Mouse (Mus musculus): Measurements from ENCODE around the gene Bcam.

Bcam gene

DNA sequence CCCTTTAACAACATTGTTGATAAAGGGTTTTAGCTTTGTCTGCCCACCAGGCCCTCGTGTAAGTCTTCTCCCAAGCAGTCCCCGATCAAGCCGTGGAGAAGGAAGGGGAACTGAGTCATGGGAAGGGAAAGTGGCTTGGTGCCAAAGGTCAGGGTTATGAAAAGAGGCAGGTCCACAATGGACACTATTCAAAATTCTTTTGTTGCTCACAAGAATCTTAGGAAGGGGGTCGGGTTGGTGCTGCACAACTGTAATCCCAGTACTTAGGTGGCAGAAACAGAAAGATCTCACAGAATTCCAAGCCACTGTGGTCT, 19.8 kb downstream of the Bcam start:
- no peak for DNase-seq

DNA sequence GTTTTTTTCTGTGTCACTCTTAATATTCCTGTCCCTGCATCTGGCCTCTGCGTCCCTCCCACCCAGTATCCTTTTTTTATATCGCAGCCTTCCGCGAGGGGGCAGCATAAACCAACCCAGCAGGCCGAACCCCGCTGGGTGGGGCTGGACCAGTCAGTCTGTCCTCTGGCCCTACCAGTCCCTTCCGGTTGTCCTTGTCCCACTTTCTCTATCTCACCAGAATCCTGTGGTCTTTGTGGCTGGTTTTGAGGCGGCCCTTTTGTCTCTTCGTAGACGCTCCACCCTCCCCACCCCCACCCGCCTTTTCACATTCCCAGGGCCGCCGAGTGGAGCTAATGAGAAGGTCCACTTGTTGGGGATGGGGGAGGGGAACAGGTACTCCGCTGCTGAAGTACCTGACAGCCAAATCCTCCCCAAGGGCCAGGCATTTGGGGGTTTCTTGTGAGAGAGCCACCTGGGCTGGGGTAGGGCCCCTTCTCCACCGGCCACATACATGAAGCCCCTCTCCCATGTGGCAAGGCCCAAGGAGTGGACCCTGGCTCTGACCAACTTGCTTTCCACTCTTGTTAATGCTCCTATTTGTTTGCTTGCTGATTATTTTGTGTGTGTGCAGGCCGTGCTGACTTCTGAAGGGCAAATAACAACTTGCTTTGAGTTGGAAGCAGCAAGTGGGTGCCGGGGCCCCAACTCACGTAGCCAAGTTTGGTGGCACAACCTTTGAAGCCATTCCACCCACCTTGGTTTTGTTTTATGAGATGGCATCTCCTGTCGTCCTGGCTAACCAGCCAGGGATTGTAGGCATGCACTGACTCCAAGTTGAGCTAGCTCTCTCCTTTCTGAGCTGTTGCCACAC, 20.4 kb downstream of the Bcam start, which contains the start of gene Nectin2:
TSS of gene Nectin2 (minus strand) at position 267 of the 853 bp plus-strand sequence.
- peak; percentile 44 for DNase-seq

DNA sequence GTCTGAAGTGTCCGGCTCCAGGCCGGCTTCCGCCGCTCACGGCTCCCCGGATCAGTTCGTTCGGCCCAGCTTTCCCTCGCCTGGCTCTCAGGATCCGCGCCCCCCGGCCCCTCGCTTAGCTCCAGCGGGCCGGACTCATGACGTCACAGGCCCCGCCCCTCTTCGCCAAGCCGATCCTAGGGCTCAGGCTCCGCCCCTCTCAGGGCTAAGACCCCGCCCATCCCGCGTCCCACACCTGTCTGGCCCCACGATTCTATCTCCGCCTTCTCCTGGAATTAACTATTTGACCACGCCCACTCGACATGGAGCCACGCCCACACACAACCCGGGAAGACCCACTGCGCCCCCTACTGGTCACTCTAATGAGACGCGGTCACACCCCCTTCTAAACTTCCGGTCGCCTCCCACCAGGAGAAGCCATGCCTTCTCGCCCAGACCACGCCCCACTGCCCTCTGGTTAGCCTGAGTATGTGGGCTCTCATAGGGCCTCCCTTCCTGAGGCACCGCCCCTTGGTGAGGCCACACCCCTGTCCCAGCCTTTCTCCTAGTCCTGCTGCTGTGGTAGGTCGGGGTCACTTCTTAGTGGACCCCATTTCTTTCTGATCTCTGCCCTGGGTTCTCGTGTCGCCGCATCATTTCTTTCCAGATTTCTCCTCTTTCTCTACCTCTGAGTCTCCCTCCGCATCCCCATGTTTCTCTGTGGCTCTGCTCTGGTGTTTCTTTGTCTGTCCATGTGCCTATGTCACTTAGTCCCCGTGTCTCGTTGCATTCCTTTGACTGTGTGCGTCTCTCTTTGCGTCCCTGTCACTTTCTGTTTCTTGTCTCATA, 21.2 kb downstream of the Bcam start:
- DNase-seq, result peak; percentile 72

DNA sequence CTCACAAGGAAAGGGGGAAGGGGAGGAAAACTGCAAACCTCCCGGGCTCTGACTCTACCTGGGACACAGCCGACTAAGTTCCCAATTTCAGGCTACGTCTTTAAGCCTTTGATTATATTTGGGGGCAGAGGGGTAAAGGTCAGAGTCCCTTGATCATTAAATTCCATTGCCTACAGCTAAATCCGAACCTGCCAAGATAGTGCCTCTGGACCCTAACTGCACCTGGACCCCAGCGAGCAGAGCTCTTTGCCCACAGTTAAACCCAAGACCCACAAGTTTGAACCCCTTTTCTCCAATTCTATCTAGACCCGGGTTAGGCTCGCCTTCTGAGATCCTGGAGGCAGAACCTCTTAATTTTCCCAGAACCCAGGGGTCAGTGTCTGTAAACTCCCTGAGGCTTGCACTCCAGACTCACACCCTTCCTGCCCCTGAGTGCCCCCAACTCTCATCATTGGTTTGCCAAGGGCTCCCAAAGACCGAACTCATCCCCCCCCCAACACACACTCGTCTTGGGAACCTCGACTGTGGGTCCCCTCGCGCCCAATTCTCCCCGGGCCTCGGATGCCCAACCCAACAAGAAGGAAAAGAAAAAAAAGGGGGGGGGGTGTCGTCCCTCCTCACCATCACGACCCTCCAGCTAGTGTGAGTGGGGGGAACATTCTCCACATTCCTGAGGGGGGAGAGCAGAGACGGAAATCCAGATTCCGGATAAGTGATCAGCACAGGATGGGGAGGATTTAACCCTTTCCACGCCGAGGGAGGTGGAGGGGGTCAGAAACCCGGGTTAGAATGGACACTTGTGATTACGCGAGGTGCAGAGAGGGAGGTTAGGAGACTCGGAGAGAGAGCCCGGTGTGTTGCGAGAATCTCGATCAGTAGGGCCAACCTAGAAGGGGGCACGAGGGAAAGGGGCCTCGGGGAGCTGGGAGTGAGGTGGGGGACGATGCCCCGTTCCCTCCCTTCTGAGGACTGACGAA, 22.3 kb downstream of the Bcam start:
- DNase-seq, result no peak

DNA sequence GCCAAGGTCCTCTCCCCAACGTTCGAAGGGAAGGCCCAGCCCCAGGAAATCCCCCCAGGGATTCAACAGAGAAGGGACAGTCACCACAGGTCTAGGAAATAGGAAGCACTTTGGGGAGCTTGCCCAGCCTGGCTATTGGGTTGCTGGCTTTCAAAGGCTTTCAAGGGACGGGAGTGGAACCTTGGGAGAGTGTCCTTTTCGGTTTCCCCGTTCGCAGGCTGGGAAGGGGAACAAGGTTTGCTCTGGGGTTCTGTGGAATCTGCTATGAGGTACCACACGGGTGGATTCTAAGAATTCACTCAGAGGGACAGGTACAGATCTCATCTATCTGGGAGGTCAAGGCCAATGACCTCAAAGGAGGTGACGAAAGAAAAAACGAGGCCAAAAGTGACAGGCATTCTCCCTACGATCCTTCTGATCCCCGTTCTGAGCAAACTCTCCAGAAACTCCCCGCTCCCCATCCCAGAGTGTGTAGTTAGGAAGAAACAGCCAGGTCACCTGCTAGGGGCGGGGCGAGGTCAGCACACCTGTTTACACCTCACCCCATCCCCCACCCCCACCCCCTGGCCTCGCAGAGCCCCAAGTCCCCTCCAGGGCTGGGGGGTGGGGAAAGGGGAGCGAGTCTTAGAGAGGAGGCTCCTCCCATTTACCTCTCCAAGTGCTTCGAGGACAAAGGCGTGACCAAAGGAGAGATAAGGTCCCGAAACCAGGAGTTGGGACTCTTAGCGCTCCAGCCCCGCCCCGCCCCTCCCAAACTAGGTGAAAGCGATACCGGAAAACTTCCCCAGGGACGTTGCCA, 23.2 kb downstream of the Bcam start:
- no peak for DNase-seq

DNA sequence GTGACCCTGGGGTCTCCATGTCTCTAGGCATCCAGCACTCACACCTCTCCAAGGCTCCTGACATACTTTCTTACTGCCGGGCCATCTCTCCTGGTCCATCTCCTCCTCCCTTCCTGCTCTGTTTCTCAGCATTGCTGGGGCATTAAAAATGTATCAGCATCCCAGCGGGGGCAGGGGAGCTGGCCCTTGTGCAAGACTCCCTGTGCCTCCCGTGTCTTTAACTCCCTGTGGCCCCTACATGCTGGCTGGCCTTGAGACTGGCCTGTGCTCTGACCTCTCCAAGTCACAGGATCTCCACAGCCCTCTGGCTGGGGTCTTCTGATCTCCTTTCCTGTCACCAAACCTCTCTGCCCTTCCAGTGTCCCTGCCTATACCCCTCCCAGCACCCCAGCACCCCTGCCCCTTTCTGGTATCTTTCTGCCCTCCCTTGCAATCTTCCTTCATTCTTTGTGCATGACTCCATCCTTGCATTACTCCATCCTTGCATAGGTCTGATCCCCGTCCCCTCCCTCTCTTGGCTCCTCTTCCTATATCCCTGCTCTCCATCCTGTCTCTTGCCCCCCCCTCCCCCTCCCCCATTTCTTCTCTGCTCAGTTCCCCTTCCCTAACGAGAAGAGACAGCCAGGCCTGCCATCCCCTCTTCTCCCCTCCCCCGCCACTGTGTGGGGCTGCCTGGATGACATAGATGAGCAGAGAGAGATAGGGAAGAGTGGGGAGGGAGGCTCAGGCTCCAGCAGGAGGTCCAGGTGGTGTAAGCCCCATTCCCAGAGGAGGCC, 24.2 kb downstream of the Bcam start:
- no peak for DNase-seq

DNA sequence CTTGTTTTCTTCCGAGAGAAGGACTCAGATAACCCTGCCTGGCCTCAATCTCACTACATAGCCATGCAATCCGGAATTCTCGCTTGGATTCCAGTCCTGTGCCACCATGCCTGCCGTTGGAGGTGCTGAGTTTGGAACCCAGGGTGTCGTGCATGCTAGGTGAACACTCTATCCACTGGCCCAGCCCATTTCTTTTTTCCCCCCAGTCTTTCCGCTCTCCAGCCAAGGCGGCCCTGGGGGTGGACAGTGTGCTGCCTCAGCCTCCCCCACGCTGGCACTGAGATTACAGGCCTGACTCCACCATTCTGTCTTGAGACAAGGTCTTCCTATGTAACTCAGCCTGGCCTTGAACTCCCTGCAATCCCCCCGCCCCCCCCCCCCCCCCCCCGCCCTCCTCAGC, 24.8 kb downstream of the Bcam start:
- DNase-seq, result no peak

DNA sequence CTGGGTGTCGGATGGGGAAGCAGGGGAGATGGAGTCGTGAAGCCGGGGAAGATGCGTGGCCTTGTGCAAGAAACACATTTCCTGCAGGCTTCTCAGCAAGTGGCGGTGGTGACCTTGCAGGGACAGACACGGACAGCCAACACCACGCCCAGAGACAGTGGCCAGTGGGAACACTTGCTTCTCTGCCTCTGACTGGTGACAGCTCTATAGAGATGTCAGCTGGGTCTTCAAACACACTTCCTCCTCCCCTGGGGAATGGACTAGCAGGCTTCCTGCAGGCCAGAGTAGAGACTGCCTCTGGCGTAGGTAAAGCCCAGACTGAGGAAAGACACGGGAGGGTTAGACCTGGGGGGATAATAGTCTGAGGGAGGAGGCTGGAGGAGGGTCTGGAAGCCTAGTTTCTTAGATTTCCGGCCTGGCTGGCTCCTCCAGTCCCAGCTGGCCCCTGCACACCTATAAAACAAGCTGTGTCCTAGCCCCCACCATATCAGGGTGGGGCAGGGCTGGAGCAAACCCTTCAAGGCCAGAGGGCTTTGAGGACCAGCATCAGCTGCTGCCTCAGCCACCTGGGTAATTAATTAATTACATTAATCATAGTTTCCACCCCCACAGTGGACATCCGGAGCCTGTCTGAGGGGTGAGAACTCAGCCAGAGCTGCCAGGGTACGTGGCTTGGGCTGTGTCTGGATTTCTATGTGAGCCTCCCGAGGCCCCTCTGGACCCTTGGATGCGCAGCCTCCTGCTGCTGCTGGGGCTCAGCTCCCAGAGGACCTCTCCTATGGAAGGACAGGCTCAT, 26.0 kb downstream of the Bcam start:
- DNase-seq, result no peak

DNA sequence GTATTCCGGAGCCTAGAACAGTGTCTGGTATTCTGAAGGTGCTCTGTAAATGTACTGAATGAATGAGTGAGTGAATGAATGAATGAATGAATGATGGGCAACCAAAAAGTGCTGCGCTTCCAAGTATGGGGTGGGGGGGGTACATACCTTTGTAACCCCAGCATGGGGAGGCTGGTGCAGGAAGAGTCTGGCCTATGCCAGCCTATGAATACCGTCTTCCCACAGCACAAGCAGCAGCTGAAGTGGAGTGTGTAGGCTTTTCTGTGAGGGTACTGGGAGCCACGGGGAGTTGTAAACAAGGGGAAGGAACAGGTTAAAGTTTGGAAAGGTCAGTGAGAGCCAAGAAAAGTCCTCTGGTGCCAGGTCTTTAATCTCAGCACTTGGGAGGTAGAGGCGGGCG, 27.0 kb downstream of the Bcam start:
- no peak for DNase-seq

DNA sequence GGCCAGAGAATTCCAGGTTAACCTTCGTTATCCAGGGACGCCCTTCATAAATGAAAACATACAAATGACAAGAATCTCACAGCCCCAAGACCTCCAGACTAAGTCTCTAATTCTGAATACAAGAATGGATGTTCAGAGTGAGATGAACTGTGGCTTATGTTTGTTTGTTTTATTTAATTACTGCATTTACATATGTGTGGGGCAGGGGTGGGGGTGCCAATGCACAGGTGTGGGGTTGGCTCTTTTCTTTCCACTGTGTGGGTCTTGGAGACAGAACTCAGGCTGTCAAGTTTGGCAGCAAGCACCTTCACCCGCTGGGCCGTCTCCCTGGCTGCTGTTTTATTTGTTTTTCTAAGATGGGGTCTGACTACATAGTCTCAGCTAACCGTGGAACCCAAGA, 28.3 kb downstream of the Bcam start:
- no peak for DNase-seq

DNA sequence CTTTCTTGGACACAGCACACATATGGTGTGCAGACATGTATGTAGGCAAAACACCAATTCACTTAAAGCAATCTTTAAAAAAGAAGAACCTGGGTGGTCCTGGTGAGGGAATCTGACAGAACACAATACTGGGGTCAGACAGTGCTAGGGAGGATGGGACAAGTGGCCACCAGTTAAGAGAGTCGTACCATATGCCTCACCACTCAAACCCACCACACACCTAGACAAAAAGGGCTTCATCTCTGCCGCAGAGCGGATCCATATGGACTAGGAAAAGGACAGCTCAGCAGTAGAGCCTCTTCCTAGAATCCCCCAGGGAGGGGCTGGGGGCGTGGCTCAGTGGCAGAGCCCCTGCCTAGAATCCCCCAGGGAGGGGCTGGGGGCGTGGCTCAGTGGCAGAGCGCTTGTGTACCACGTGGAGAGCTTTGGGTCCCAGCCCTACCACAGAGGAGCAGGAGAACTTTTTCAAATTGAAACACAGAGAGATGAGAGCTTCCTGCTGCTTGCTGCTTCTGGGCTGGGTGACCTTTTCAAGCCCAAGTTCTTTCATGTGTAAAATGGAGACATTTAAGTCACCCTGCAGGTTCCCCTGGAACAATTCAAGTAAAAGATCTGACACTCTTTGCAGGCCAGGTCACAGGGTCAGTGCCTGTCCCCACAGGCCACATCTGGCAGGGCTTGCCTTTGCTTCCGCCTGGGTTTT, 29.3 kb downstream of the Bcam start:
- DNase-seq, result no peak

DNA sequence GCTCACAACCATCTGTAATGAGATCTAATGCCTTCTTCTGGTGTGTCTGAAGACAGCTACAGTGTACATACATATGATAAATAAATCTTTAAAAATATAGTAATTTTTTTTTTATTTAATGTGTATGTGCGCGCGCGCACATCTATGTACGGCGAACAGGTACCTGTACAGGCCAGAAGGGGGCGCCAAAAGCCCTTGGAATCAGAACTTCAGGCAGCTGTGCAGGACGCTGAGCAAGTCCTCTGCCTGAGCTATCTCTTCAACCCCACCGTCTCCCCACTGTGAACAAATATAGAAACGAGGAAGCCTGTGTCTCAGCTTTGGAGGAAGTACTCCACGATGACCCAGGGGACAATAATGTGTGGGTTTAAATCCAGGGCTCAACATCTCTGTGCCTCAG, 30.5 kb downstream of the Bcam start:
- no peak for DNase-seq

DNA sequence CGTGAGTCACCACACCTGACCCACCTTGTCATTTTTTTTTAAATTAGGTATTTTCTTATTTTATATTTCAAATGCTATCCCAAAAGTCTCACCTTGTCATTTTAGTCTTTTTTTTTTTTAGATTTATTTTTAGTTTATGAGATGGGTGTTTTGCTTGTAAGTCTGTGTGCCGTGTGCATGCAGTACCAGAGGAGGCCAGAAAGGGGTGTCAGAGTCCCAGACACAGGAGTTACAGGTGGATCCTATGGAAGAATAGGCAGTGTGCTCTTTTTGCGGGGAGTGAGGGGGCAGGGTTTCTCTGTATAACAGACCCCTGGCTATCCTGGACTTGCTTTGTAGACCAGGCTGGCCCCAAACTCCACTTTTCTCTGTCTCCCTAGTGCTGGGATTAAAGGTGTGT, 32.0 kb downstream of the Bcam start:
- no peak for DNase-seq

DNA sequence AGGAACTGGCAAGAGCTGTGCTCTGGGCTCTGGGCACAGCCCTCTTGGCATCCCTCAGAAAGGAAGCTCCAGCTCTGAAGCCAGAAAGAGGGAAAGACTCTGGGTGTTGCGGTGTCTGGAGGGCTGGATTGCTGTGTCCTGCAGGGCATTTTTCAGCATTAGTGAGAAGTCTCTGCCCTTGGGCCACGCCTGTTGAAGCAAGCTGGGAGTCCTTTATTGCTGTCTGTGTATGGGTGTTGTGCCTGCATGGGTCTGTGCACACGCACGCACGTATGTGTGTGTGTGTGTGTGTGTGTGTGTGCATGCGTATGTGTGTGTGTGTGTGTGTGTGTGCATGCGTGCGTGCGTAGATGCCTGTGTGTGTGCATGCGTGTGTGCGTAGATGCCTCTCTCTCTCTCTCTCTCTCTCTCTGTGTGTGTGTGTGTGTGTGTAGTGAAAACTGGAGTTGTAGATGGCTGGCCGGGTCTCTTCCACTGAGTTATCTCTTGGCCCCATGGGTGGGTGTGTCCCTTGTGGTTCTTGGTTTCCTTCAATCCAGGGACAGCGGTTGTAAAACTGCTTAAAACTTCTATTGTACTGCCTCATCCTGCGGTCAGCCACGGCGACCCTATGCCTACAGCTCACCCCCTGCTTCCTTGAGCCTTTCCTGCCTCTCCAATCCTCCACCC, 34.3 kb downstream of the Bcam start:
- no peak for DNase-seq

DNA sequence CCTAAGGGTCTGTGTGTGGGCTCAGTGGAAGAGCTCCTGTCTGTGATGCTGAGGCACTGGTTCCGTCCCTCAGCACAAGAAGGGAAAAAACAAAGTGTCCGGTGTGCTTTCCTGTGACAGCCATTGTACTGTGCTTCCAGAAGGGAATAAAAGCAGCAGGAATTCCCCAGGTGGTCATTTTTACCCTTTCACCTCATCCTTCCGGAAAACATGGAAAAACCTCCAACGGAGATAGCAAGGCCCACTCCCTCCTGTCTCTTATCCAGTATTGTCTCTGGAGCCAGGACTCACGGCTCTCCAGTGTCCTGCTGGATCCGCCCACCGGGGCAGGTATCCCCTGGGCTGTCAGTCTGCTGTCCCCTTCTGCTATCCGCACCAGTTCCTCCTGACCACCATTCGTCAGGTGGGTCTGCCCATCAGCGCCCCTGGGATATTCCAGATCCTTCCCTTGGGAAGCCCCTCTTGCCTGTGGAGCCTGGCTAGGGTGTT, 36.6 kb downstream of the Bcam start:
- no peak for DNase-seq

DNA sequence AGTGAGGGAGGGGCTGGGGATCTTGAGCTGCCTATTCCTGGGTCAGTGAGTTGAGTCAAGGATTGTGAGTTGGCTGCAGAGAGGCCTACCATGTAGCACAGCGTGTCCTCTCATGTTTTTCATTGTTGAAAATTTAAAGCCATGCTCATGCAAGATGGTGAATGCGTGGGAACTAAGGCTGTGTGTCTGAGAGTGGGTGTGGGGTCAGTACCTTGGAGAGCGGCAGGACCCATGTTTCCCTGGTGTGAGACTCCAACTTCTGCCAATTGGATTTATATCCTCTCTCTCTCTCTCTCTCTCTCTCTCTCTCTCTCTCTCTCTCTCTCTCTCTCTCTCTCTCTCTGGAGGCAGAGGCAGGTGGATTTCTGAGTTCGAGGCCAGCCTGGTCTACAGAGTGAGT, 44.3 kb downstream of the Bcam start:
- DNase-seq, result no peak

DNA sequence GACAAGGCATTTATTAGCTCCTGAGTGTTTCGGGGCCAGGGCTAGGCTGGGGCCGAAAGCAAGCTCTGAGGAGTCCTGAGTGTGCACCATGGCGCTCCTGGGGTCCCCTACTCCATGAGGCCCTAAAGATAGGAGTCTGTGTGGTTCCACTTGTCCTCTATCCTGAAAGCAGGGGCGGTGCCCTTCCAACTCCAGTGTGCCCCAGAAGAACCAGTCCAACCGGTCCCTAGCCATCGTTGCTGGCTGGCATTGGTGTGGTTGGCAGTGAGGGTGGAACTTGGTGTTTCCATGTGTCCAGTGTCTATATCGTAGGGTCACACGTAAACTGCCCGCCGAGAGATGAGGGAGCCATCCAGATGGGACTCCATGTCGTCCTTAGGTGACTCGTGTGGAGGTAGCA, 46.6 kb downstream of the Bcam start:
- no peak for DNase-seq

DNA sequence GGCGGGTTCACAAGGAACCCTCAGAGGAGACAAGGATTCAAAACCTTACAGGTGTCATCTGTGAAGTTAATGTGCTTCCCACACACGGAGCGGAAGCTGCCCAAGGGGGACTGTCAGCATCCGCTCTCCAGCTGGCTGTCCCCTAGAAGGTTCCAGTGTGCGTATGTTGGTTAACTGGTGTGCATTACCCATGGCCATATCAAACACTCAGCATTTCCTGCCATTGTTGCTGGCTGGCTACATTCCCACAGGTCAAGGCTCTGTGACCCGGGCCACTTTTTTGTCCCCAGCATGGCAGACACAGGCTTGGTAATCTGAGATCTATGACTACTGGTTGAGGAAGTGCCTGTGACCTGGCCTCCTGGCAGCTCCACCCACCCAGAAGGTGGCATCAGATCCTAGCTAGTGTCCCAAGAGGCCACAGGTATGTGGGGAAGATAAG, 48.0 kb downstream of the Bcam start:
- no peak for DNase-seq

DNA sequence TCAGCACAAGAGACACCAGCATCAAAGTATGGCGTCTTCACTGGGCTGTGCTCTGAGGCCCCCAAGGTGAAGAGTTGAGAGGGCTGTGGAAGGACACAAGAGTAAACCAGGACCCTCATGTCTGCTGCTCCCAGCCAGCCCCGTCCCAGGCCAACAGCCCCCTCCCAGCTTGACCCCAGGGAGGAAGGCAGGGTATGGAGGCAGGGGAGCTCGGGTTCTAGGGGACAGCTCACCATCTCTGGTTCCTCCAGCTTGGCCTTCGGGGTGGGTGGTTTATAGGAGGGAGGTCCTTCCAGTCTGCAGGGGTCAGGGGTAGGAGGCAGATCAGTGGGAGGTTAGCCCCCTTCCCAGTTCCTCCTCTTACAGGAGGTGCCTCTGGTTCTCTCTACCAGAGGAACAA, 51.6 kb downstream of the Bcam start:
- DNase-seq, result no peak

Data from cerebellum, adult 9-10 months (tissue).